Mouse (Mus musculus) lung, adult 18-20 months (tissue): ENCODE results near the gene Hsd17b7.

ENCODE experiments used
- DNase-seq, 2 experiments: peaks; one replicate each; pipeline ENCODE4 v3.0.0; 2022; ENCODE audit warnings: mixed read lengths in 2 of 2

Gene Hsd17b7

GRCm38 (mm10) chr1:169934005-169934725, 34.9 kb downstream of the Hsd17b7 start:
- DNase-seq: peak in 1 of 2 experiments; percentile 42

GRCm38 (mm10) chr1:169932122-169932746, 36.8 kb downstream of the Hsd17b7 start:
- peak in 1 of 2 experiments; percentile 33 for DNase-seq

- DNase-seq: no peak
Observed at GRCm38 (mm10) chr1:169931698-169932097, 37.3 kb downstream of the Hsd17b7 start.

DNA sequence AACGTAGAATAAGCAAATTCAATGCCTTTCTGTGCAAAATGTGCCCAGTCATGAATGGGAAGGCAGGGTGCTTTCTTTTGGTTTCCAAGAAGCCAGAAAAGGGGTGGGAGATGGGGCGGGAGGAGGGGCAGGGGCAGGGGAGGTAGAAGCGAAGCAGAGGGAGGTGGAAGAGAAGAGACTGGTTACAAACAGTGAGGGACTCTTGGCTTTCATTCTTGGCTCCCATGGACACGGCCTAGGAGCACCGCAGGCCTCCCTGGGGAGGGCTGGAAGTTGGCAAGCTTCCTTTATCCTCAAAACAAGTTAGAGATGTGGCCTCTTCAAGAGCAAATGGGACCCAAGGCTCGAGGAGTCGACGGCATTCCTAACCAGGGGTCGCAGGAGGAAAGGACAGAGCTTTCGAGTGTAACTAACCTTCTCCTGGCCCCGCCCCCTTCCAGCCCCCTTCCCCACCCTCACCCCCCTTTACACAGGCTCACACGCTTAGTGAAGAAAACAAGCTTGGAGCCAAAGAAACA, 40.5 kb downstream of the Hsd17b7 start, which contains the start of gene Ccdc190:
Ccdc190 (plus strand) TSS at position 195 of the 518 bp plus-strand sequence.
- peak; percentile 20 to 33 for DNase-seq

GRCm38 (mm10) chr1:169927753-169928369, 41.2 kb downstream of the Hsd17b7 start:
- DNase-seq: no peak

GRCm38 (mm10) chr1:169924567-169924966, 44.5 kb downstream of the Hsd17b7 start:
- DNase-seq: no peak

GRCm38 (mm10) chr1:169921710-169922211, 47.3 kb downstream of the Hsd17b7 start:
- peak; percentile 17 to 41 for DNase-seq

DNA sequence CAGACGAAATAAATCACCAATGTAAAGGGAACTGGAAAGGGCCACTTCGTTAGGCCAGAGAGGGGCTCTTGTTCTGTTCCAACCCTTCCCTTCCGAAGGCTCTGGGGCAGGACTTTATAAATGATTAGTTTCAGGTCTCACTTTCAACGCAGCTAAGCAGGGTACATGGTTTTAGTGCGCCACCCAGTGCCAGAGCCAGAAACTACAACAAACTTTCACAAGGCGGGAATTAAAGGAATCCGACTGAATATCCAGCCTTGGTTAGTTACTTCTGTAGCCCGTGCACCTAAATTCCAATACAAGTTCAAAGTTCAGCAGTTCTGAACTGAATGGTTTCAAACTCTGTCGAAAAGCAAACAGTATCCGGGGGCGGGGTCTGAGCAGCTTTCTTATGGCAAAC, 49.8 kb downstream of the Hsd17b7 start:
- peak; percentile 60 to 68 for DNase-seq

DNA sequence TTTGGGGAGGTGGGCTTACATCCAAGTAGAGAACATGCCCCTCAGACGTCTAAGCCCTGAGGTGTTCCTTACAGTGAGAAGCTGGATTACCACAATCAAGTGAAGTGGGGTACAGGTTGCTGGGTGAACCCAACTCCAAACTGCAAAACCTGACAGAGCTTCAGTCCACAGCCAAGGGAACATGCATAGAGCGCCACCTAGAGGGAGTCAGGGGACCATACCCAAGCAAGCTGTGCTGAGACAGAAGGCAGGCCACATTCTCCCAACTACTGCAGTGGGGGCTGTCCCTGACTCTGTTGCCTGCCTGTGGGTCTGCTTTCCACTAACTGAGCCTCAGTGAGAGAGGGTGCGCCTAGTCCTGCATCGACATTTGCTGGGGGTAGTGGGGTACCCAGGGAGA, 51.0 kb downstream of the Hsd17b7 start:
- peak; percentile 29 to 32 for DNase-seq

- DNase-seq: no peak
Observed at GRCm38 (mm10) chr1:169917115-169917796, 51.8 kb downstream of the Hsd17b7 start.

GRCm38 (mm10) chr1:169916659-169917058, 52.4 kb downstream of the Hsd17b7 start:
- no peak for DNase-seq

GRCm38 (mm10) chr1:169911526-169911925, 57.5 kb downstream of the Hsd17b7 start:
- DNase-seq: no peak

- no peak for DNase-seq
Observed at GRCm38 (mm10) chr1:169910751-169911150, 58.3 kb downstream of the Hsd17b7 start.

DNA sequence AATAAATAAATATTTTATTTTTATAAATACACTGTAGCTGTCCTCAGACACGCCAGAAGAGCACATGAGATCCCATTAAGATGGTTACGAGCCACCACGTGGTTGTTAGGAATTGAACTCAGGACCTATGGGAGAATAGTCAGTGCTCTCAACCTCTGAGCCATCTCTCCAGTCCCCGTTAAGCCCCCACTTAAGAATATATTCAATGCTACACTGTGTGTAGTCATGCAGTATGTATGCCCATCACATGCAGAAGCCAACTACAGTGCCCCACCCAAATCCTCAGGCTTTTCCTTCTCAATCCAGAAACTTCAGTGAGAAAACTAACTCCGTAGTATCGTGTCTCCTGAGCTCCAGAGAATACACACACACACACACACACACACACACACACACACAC, 59.4 kb downstream of the Hsd17b7 start:
- no peak for DNase-seq

- DNase-seq: peak in 1 of 2 experiments; percentile 16
Observed at GRCm38 (mm10) chr1:169909163-169909562, 59.9 kb downstream of the Hsd17b7 start.

GRCm38 (mm10) chr1:169900771-169901336, 68.2 kb downstream of the Hsd17b7 start:
- DNase-seq: no peak
